Mouse (Mus musculus) lung, embryonic 16.5 days (tissue): Measurements from ENCODE around the gene Cav1. TPM values are rescaled to one million over a fixed set of nuclear protein-coding genes. Genes with fewer than 3 reads are reported as not detected.

ENCODE experiments used
- ATAC-seq: fragments of 200-750 bp; cut with Nextera tagmentation; 2 replicates; pipeline ENCODE4 v1.8.0; 2017; ENCODE audit warnings: low read depth, mild to moderate bottlenecking, moderate library complexity
- H3K27ac ChIP-seq: fragments of 300-500 bp; sonication (generic); 2 replicates; pipeline ENCODE4 v1.5.1; 2014; ENCODE audit warnings: mild to moderate bottlenecking, control low read depth, low read length
- H3K27me3 ChIP-seq: fragments of 300-500 bp; sonication (generic); 2 replicates; pipeline ENCODE4 v1.6.1; 2014; ENCODE audit warnings: low read depth, low read length, mixed read lengths; ENCODE audit not compliant: control insufficient read depth, insufficient read depth
- H3K36me3 ChIP-seq: fragments of 300-500 bp; sonication (generic); 2 replicates; pipeline ENCODE4 v1.6.1; 2014; ENCODE audit warnings: low read length; ENCODE audit not compliant: control insufficient read depth, insufficient read depth
- H3K4me1 ChIP-seq: fragments of 300-500 bp; sonication (generic); replicated peaks from 2 replicates; pipeline ENCODE4 v1.6.1; 2014; ENCODE audit warnings: low read length, mixed read lengths; ENCODE audit not compliant: control insufficient read depth, insufficient read depth
- H3K4me2 ChIP-seq: fragments of 300-500 bp; sonication (generic); 2 replicates; pipeline ENCODE4 v1.6.1; 2014; ENCODE audit warnings: low read depth, low read length, control low read depth
- H3K4me3 ChIP-seq: fragments of 300-500 bp; sonication (generic); 2 replicates; pipeline ENCODE4 v1.5.1; 2014; ENCODE audit warnings: mild to moderate bottlenecking, low read length, control low read depth
- H3K9ac ChIP-seq: fragments of 300-500 bp; sonication (generic); 2 replicates; pipeline ENCODE4 v1.6.1; 2014; ENCODE audit warnings: low read length, control low read depth
- H3K9me3 ChIP-seq: fragments of 300-500 bp; sonication (generic); 2 replicates; pipeline ENCODE4 v1.6.1; 2016; ENCODE audit warnings: low read length; ENCODE audit not compliant: control insufficient read depth
- WGBS: fragments of 180-500 bp; shearing (Covaris S2); extraction: QIAGEN DNeasy Blood & Tissue Kit; methylation state at CpG from one replicate; pipeline ENCODE4 v1.1.7; 2014; 5-methylcytosine and 5-hydroxymethylcytosine counted together
- polyA plus RNA-seq: library from polyadenylated mRNA; unstranded; fragments of >200 nt; fragmentation: Nextera tagmentation; extraction: Ambion mirVana; gene quantifications from 2 replicates; pipeline ENCODE4 v1.2.1, GENCODE M21; 2015

Gene Cav1
- 658 and 664 TPM in 2 replicates for polyA plus RNA-seq

DNA sequence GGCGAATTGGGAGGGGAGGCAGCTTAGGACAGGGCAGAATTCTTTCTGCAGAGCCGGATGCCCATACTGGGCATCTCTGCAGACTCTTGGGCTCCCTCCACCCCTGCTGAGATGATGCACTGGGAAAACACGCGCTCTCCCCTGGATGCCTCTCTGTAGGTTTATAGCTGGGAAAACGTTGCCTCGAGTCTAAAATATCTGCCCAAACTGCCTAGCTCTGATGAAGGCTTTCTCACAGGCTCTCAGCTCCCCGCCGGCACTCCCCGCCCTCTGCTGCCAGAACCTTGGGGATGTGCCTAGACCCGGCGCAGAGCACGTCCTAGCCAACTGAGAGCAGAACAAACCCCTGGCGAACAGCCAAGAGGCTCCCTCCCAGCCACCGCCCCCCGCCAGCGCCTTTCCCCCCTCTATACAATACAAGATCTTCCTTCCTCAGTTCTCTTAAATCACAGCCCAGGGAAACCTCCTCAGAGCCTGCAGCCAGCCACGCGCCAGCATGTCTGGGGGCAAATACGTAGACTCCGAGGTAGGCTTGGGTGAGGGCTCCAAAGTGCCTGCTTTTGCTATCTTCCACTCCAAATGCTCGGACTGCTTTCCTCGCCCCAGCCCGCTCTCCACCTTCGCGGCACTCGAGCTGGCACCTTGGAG lies at the start of gene Cav1:
TSS of gene Cav1 (plus strand) at position 382 of the 648 bp plus-strand sequence.
- Histone ChIP-seq H3K9me3 (no peaks in the 10 kb centered on the region), H3K9ac (peak within 1 kb of the TSS; percentile 72), H3K27ac (peak within 1 kb of the TSS; percentile 93), H3K4me2 (peak within 1 kb of the TSS; percentile 89), H3K4me3 (peak within 1 kb of the TSS; percentile 60), H3K27me3 (no peaks in the 10 kb centered on the region), H3K36me3 (no peaks in the 10 kb centered on the region), H3K4me1 (peaks cover 8% of the 10 kb centered on the region; the same call in 1 of the 2 replicates)
- WGBS, result under 1% methylated on average over 26 of the region's 26 CpGs
- peak; percentile 93 for ATAC-seq

DNA sequence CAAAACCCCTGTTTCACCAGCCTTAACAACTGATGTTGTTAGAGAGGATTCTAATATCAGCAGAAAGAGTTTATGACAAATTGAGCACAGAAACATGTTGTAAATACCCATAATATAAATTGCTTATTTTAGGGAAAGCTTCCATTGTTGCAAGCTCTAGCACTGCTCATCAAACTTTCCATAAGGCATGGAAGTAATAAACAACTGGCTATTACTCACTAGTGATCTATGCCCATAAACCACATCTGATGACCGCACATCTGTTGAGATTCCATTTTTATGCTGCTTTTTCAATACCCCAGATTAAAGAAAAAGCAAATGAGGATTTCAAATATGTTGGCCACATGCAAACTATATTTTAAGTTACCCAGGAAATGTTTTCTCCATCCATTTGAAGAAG lies 48.0 kb upstream of the Cav1 start:
- Histone ChIP-seq H3K27ac (no peak overlapping the region), H3K4me3 (no peak overlapping the region), H3K27me3 (no peaks in the 10 kb centered on the region), H3K9me3 (no peaks in the 10 kb centered on the region), H3K4me1 (no peaks in the 10 kb centered on the region), H3K9ac (no peak overlapping the region), H3K36me3 (no peaks in the 10 kb centered on the region), H3K4me2 (no peak overlapping the region)
- 85% methylated on average over 1 of the region's 1 CpGs for WGBS
- no peak for ATAC-seq

- Histone ChIP-seq H3K4me3 (no peak overlapping the region), H3K27ac (no peak overlapping the region), H3K4me1 (no peaks in the 10 kb centered on the region), H3K4me2 (no peak overlapping the region), H3K9ac (no peak overlapping the region), H3K9me3 (no peaks in the 10 kb centered on the region), H3K36me3 (no peaks in the 10 kb centered on the region), H3K27me3 (no peaks in the 10 kb centered on the region)
- peak; percentile 51 for ATAC-seq
- WGBS, result 78% methylated on average over 1 of the region's 1 CpGs
Measured at GRCm38 (mm10) chr6:17258911-17259310, 47.2 kb upstream of the Cav1 start.

DNA sequence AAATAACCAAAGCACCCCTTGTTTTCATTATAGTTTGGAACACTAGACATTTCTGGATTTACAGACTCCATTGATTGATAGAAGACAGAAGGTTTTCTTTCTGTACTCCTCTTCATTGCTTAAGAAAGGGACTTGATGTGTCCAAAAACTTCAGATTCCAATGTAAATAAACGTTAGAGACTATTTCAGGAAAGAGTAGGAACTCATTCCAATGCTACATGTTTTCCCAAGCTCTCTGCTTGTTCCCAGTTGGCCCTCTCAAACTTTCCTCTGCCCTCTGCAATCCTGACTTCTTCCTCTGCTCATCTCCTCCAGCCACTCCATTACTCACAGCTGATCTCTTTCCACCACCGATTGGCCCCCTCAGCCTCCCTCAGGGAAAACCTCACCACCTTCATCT lies 43.3 kb upstream of the Cav1 start:
- no peaks in the 10 kb centered on the region for H3K36me3 ChIP-seq
- H3K4me3 ChIP-seq, result no peak overlapping the region
- H3K4me1 ChIP-seq, result peaks cover 7% of the 10 kb centered on the region
- H3K27me3 ChIP-seq, result no peaks in the 10 kb centered on the region
- H3K9ac ChIP-seq, result no peak overlapping the region
- ATAC-seq, result peak; percentile 53
- no peak overlapping the region for H3K27ac ChIP-seq
- no peak overlapping the region for H3K4me2 ChIP-seq
- 31% methylated on average over 2 of the region's 2 CpGs for WGBS
- H3K9me3 ChIP-seq, result no peaks in the 10 kb centered on the region

DNA sequence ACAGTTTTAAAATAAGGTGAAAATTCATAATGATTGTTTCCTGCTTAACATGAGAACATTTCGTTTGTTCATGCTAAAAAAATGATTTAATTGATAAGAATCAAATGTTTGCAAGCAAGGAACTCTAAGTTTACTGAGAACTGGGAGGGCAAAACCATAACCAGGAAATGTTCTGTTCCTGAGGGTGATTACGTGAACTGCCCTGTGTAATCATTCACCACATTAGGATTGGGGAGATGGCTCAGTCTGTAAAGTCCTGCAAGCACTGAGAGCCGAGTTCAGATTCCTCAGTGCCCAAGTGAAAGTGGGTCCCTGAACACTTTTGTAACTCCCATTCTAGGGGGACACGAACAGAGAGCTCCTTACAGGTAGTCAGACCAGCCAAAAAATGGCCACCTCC lies 41.1 kb upstream of the Cav1 start:
- Histone ChIP-seq H3K27ac (no peak overlapping the region), H3K9me3 (no peaks in the 10 kb centered on the region), H3K4me1 (peaks cover 7% of the 10 kb centered on the region), H3K4me3 (no peak overlapping the region), H3K36me3 (no peaks in the 10 kb centered on the region), H3K27me3 (no peaks in the 10 kb centered on the region), H3K4me2 (no peak overlapping the region), H3K9ac (no peak overlapping the region)
- 48% methylated on average over 4 of the region's 4 CpGs for WGBS
- ATAC-seq, result no peak

DNA sequence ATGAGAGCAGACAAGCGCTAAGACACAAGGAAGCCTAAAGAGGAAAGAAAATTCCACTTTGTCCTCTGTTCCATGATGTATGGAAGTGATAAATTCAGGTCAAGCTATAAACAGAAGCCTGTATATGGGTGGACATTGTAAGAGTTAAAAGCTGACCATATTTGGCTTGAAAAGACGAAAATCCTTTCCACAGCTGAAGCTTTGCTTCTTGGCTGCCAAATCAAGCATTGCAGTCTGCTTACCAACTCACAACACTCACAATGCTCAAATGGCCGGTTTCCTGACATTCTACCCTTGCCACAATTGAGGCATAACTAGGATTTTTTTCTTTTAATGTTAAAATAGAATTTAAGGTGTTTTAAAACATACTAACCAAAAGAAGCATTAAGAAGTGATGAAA lies 39.7 kb upstream of the Cav1 start:
- ATAC-seq, result peak; percentile 69
- Histone ChIP-seq H3K36me3 (no peaks in the 10 kb centered on the region), H3K4me3 (no peak overlapping the region), H3K27me3 (no peaks in the 10 kb centered on the region), H3K9ac (no peak overlapping the region), H3K27ac (peak overlapping the region; percentile 59), H3K4me2 (no peak overlapping the region), H3K9me3 (no peaks in the 10 kb centered on the region), H3K4me1 (peaks cover 7% of the 10 kb centered on the region)
- WGBS, result 41% methylated on average over 3 of the region's 3 CpGs

GRCm38 (mm10) chr6:17278366-17278765 lies 27.8 kb upstream of the Cav1 start:
- Histone ChIP-seq H3K4me3 (no peak overlapping the region), H3K9me3 (no peaks in the 10 kb centered on the region), H3K9ac (no peak overlapping the region), H3K4me1 (peaks cover 21% of the 10 kb centered on the region), H3K27me3 (no peaks in the 10 kb centered on the region), H3K36me3 (no peaks in the 10 kb centered on the region), H3K4me2 (no peak overlapping the region), H3K27ac (no peak overlapping the region)
- WGBS, result 89% methylated on average over 3 of the region's 3 CpGs
- no peak for ATAC-seq

- Histone ChIP-seq H3K4me2 (peak within 1 kb of the TSS; percentile 72), H3K27me3 (no peaks in the 10 kb centered on the region), H3K27ac (peak within 1 kb of the TSS; percentile 94), H3K4me1 (peaks cover 24% of the 10 kb centered on the region), H3K4me3 (peak within 1 kb of the TSS; percentile 62), H3K9me3 (no peaks in the 10 kb centered on the region), H3K36me3 (no peaks in the 10 kb centered on the region), H3K9ac (peak within 1 kb of the TSS; percentile 79)
- ATAC-seq, result peak; percentile 96
- WGBS, result under 1% methylated on average over 25 of the region's 40 CpGs
Measured at GRCm38 (mm10) chr6:17280939-17281756, 25.0 kb upstream of the Cav1 start, which contains the start of gene Cav2. Gene Cav2, plus strand, starts transcription at chr6:17281185.

- peak overlapping the region; percentile 79 for H3K9ac ChIP-seq
- WGBS, result 8% methylated on average over 8 of the region's 8 CpGs
- peak; percentile 27 for ATAC-seq
Measured at GRCm38 (mm10) chr6:17281757-17282092, 24.4 kb upstream of the Cav1 start.

More at GRCm38 (mm10) chr6:17281757-17282092, 24.4 kb upstream of the Cav1 start:
- H3K4me1 ChIP-seq, result peaks cover 24% of the 10 kb centered on the region
- H3K27me3 ChIP-seq, result no peaks in the 10 kb centered on the region
- peak overlapping the region; percentile 94 for H3K27ac ChIP-seq
- no peaks in the 10 kb centered on the region for H3K36me3 ChIP-seq
- H3K4me2 ChIP-seq, result peak overlapping the region; percentile 72
- H3K4me3 ChIP-seq, result peak overlapping the region; percentile 62
- no peaks in the 10 kb centered on the region for H3K9me3 ChIP-seq
